Mouse (Mus musculus) T-cell, adult 2 months (primary cell): ENCODE data around the gene Hhipl1.

ENCODE experiments used
- DNase-seq: peaks from one replicate; pipeline ENCODE4 v3.0.0; 2022; ENCODE audit warnings: low spot score

Hhipl1 gene

DNA sequence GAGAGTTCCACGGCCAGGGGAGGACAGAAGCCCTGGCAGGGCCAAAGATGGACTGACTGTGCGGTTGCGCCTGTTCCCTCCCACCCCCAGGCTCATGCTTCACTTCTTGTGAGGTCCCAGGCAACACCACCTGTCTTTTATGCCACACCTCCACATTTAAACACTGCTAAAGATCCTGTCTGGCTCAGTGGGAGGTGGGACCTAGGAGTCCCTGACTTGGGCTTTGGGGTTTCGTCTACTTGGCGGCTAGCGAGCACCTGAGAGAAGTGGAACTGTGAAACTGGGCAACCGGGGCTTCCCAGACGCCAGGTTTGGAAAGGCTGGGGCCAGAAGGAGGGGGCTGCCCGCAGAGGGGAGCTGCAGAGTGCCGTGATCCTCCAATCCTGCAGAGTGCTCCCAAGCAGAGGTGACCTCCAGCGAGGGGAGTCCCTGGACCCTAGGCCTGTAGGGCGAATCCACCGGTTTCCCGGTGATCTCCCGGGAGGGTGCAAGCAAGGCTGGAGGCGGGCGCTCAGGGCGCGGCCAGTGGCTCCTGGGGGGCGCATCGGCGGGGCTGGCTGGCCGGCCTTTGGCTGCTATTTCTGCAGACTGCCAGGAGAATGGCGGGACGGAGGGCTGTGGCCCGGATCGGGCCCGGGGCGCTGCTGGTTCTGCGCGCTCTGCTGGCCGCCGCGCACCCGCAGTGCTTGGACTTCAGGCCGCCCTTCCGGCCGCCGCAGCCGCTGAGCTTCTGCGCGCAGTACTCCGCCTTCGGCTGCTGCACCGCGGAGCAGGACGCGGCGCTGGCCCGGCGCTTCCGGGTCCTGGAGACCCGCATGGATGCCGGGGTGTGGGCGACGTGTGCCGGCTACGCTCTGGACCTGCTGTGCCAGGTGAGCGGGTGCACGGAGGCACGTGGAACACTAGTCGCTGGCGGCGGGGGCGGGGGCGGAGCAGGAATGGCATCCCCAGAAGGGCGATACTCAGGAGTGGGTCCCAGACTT is at the start of gene Hhipl1:
Gene Hhipl1 (plus strand): TSS at position 459 of the 983 bp plus-strand sequence.
- DNase-seq, result no peak

DNA sequence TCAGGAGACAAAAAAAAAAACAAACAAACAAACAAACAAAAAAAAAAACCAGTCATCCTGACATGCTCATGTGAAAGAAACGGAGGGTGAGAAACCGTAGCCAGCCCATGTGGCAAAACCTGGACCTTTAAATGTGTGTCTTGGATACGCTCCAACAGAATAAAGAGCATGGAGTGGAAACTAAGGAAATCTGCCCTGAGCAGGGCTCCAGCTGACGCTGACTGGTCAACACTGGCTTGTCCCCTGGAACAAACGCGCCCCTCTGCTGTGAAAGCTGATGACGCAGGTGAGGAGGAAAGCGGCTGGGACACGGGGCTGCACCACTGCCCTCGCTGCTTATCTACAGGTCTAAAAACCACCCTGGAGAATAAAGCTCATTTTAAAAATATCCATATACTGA is 49.3 kb upstream of the Hhipl1 start:
- DNase-seq, result no peak

DNA sequence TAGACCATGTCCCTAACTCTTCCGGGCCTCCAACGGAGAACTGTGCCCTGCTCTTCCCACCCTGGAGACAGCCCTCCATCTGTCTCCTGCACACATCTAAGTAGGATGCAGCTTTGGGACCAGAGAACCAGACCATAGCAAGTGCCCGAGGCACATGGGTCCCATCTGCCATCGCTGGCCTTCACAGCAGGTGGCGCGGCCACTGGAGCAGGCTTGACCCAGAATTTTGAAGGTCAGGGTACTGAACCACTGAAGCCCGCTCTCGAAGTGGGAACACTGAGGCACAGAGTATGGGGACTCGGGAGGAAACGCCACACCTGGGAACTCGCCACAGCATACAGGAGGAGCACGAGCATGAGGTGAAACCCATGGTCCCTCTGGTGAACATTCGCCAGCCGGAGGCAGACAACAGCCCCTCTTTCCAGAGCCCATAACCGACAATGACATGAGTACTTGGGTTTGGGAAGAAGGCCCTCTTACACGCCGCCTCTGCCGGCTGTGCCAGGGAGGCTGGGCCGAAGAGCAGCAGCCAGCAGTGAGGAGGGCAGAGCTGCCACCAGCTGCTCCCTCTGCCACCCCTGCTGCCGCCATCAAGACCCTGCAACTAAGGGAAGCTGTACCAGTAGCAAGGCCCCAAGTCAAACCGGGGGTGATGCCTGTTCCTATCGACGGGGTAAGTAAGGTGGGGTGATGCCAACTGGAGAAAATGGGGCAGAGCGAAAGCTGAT is 46.6 kb upstream of the Hhipl1 start:
- no peak for DNase-seq

DNA sequence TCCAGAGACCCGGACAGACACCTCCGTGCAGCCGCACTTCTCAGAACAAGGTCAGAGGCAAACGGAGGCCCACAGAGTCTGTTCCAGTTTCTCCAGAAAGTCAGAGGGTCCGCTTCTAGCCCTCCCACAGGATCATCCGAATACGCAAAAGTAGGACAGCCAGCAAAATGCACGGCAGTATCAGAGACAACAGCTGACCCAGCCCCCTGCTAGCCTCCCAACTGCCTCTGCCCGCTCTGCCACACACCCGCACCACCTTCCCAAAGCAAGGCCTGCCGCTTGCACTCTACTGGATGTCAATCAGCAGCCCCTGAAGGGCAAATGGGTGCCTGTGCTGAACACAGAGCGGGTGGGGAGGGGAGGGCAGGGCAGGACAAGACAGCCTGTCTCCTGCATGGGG is 45.1 kb upstream of the Hhipl1 start:
- DNase-seq, result no peak

DNA sequence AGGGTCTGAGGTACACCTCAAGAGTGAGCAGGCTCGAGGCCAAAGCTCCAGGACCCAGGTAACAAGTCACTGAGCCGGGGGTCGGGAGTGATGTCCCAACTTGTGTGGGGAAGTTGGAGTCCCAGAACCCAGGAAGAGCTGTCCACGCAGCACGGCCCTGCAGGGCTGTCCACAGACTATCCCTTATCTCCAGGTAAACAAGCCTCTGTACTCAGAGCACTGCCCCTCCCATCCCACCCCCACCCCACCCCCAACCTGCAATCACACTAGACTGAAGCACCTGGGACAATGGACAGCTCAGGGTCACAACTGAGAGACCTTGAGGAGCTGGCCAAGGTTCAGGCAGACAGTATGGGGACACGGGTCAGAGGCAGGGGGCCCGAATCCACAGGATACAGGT is 41.2 kb upstream of the Hhipl1 start:
- DNase-seq, result no peak

DNA sequence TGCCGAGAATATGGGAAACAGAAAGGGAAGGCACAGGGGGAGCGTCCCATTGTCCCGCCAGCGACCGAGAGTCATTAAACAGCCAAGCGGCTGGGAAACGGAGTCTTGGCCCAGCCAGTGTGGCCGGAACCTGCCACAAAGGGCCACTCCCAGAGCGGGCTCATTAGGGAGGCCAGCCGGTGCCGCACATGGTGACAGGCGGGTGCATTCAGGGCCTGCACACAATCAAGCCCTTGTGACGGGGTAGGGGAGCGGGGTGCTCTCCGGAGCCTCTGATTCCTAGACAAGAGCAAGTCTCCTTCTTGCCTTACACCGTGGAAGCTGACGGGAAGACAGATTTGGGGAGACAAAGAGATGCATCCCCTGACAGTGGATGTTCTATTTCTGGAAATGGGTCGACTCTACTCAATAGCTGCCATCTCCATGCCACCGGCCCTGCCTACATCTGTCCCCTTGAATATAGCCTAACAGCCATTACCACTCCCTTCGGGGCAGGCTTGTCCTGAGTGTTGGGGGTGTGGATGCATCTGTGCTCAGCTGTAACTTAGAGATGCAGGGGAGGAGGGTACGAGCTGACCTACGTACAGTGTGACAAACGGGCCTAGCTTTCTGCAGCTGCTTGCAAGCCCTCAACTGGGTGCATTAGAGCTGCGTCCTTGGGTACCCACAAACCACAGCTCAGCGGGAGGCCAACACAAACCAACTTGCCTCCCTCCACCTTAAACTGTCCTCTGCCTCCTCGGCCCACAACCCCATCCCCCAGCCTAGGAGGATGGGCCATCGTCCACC is 40.0 kb upstream of the Hhipl1 start:
- no peak for DNase-seq

DNA sequence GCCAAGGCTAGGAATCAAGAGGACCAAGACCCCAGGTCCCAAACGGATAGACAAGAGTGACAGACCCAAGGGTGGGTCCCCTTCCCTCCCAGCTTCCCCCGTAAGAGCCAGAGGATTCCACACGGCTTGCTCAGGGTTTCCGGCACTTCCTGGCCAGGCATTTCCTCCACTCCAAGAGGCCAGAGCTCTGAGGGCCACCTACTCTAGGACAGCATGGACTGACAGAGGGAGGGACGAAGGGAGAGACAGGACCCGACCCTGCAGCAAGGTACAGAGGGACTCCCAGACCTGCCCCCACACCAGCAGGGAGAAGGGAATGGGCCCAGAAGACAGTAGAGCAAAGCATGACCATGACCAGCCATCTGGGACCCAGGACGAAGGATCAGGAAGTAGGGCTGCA is 38.4 kb upstream of the Hhipl1 start:
- no peak for DNase-seq

DNA sequence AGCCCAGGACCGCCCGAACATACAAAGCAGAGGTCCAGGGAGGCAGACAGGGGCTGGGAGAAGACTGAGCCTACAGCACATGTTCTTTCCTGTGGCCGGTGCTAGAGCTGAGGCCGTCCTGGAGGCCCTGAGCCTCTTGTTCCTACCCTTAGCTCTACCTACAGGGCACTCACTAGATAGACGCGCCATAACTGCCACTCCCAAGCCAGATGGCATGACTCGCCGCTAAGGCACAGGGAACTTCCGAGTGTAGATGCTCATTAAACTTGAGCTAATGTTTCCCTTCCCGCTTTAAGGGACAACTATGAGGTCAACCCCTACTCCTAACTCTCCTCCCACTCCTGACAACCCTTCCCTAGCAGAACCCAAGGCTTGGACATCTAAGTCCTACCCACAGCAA is 37.1 kb upstream of the Hhipl1 start:
- no peak for DNase-seq

DNA sequence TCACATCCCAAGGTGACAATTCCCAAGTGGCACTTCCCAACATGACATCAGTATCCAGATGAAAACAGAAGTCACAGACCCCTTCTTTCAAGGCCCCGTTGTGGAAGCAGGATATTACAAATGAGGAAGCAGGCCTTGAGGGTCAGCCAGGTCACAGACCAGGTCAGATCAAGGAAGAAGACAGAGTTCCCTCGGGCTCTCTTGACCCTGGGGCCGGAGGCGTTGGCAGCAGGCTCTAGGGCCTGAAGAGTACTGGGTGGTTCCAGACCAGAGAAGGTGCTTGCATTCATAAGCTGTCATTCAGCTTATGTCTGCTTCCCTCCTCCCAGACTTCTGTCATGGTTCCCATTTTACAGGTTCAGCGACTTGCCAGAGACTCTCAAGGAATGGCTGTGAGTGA is 36.4 kb upstream of the Hhipl1 start:
- no peak for DNase-seq

DNA sequence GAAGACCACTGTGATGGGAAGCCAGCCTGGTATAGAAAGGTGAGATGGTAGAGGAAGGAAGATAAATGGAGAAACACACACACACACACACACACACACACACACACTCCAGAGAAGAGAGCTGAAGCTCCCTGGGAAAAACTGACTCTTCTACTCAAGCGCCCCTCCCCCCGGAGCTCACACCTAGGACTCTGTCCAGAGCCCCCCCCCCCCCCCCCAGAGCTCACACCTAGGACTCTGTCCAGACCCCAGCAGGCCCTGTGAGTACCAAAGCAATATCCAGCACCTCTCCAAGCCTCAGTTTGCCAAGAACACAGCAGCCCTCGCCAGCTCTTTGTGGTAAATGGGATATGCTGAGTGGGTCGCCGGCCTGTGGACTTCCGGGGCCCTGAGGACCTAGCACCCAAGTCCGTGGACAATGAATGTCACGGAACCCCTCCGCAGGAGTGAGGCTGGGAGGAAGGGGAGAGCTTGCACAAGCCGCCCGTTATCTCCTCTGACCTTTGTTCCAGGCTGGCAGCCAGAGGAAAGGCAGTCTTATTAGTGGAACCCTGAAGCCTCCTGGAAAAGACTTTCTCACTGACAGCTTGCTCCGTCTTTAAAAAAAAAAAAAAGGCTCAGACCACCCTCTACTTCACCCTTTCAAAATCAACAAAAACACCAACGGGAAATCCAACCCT is 35.7 kb upstream of the Hhipl1 start:
- DNase-seq, result no peak

DNA sequence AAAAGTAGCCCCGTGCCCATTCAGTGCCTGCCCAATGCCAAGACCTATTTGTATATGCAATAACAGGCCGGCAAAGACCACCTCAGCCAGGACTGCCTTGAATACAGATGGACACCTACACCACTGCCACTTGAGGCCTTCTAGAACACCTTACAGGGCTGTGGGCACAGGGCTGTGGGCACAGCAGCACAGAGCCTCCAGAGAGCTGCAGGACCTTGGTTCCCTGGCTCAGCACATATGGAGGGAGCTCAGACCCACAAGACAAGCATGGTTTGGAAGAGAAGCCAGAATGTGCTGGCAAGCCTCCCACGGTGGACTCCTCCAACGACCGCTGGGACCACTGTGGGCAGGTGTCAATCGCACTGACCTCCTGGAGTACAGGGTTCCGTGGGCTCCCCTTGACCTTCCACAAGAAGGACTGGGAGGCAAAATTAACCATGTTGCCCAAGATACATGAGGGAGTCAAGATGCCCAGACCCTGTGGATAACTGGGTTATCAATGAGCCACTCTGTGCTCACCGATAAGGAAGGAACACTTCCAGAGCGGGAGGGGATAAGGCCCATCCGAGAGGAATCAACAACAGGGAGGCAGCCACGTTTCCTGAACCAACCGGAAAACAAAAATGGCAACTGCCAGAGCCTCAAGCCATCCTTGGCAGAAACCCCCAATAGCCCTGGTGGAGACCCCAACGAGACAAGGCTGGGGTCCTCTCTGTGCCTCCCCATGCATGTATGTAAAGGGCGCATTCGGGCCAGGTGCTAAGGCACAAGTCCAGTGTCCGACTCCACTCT is 34.5 kb upstream of the Hhipl1 start:
- DNase-seq, result no peak

DNA sequence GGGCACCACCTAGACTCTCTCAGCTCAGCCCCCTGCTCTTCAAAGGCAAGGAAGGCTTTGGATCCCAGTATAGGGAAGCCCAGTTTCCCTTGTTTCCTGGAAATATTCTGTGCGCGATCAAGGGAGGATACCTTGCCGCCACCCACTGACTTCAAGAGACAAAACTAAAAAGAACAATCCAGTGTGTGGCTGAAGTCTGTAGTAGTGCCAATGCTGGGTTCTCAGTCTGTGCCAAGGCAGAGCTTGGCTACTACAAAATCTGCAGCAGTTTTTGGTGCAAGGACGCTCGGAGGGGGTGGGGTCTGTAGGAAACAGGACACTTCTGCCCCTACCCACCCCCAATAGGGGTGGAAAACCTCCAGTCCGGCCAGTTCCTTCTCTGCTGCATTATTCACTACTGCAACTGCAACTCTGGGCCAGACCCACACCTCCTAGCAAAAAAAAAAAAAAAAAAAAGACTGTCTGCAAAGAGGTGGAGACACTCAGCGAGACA is 33.9 kb upstream of the Hhipl1 start:
- no peak for DNase-seq

DNA sequence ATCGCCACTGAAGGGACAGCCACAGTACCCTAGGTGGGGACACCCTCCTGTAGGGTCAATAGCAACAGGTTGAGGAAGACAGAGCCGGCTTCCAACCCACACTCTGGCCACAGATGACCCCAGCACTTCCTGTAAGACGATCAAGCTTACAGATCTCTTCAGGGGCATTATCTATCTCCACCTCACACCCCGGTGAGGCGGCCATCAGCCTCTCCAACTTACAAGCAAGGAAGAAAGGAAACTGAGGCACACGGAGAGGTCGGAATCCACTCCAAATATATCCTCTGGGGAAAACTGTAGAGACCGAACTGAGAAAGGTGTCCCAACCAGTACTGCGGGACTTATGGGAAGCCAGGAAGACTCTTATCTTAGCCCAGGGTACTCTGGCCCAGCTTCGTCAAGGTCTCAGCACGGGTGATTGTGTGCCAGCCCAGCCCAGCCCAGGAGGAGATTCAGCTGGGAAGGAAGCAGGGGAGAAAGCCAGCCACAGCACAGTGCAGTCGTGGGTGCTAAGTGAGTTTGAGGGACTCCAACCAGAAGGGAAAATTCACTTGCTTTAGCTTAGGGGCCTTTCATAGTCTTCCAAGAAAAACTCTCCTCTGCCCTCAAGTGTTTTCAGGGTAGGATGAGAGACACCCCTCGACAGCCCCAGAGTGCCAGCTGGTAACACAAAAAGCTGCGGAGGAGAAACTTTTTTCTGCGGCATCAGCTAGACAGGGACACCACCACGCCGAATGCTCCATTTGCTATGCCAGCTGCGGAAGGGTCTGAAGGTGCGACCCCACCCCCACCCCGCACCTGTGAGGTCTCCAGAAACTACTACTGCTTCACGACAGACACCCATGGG is 32.4 kb upstream of the Hhipl1 start:
- no peak for DNase-seq

DNA sequence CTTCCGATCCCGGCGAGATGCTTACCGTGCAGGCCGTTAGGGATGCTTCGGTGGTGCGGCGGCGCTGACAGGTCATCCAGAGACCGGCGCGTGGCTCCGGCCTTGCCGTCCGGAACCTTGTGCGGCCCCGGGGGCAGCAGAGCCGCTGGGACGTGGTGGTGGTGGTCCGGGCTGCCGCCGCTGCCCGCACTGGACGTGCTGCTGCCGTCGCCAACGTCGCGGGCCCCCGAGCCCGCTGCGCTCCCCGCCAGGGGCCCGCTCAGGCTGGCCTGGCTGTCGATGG is 31.8 kb upstream of the Hhipl1 start:
- DNase-seq, result no peak

DNA sequence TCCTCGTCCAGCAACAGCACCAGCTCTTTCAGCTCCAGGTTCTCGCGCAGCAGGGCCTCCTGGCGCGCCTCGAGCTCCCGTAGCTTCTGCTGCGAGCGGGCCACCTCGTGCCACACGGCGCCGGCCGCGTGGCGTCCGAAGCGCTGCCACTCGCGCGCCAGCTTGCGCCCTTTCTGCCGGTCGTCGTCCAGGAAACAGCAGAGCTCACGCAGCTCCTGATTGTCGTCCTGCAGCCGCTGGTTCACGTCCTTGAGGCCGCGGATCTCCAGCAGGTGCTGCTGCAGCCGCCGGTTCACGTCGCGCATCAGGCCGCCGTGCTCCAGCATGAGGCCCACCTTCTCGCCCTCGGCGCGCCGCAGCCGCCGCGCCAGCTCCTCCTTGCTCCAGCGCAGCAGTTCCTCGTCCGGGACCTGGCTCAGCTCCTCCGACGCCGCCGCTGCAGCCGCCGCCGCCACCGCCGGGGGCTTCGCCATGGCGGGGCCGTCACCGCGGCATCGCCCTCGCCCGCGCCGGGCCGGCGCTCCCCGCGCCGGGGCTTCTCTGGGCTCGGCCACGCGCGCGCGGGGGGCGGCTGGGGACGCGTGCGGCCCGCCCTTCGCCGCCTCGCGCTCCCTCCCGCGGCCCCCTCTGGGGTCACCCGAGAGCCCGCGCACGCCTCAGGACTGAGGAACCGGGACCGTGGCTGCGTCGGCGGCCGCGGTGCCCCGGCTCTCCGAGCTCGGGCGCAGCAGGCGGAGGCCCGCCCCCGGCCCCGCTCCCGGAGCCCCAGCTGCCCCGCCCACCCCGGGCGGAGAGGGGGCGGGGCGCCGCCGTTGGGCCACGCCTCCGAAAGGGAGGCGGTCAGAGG is 31.2 kb upstream of the Hhipl1 start, which contains the start of gene Ccdc85c:
Gene Ccdc85c (minus strand): TSS at position 765 of the 847 bp plus-strand sequence.
- peak; percentile 59 for DNase-seq

DNA sequence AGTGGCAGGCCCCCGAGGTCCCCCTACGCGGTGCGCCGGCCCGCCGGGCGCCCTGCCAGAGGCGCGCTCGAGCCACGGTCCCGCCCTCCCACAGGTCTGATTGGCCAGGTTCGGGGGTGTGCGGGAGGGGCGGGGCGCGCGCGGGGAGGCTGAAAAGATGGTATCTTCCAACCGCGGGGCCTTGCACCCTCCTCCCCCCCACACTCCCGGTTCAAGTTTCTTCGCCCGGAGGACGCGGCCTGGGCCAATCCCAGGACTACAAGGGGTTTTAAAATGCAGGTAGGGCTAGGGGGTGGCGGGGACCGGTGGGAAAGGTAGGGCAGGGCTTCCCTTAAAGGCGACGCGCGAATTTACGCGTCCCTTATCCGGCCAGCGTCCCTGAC is 30.6 kb upstream of the Hhipl1 start:
- DNase-seq, result peak; percentile 97

DNA sequence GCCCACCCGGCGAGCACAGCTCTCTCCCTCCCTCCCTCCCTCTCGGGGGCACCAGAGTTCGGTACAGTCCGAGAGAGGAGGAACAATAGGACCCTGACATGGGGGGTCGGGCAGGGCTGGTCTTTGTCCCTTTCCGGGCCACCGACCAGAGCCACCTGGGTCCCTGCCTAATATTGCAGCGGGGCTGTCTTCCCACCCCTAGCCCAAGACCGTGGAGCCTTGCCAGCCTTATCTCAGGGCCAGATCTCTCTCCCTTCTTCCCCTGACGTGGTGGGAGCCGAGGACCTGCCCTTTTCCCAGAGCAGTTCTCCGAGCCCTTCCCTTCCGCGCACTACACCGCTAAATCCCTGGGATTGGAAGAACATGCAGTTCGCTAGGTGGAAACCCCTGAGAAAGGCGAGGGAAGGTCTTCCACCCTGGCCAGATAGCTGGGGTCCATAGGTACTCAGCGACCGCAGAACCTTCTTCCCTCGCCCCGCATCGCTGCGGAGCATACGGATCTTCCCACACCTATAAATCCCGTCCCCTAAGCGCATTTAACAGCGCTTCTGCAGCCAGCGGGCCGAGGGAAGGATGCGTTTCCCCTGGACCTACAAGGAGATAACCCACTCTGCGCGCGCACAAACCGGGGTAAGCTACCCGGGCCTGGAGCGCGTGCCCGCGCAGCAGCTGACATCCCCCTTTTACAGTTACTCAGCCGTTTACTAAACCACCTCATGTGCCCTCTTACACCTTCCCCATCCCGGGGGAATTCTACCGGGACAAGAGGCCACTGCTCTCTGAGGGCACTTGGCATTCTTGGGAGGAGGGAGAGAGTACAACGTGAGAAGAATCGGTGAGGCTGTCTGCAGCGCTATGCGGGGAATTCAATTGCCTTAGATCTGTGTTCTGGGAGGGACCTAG is 29.9 kb upstream of the Hhipl1 start:
- DNase-seq, result peak; percentile 48

DNA sequence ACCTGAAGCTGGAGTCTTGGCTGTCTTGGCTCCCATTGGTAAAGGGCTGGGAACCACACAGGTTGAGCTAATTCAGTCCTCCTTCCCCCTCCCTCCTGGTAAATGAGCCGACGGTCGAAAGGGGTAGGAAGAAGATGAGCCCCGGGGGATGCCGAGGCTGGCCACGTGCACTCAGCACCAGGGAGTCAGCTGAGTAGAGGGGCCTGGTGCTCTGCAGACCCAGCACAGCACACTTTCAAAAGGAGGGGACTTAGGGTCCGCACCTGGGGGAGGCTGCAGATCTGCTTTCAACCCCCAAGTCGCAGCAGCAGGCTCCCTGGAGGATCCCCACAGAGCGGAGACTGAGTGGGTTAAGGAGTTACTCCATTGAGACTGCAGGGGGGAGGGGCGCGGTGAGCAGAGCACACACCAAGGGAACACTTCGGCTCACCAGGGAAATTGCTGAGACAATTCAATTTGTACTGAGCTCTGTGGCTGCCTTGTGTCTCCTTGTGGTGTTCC is 28.7 kb upstream of the Hhipl1 start:
- DNase-seq, result no peak
